Mouse (Mus musculus) kidney, postnatal 0 days (tissue): ENCODE measurements around the gene Rapgef1. TPM values are rescaled to one million over a fixed set of nuclear protein-coding genes. Genes with fewer than 3 reads are reported as not detected.

Source experiments
- ATAC-seq: fragments of 200-750 bp; cut with Nextera tagmentation; replicated peaks from 2 replicates; pipeline ENCODE4 v1.8.0; 2017; ENCODE audit warnings: low read depth, moderate number of reproducible peaks, moderate TSS enrichment, moderate library complexity; ENCODE audit not compliant: low FRiP score
- DNase-seq: peaks from one replicate; pipeline ENCODE4 v3.0.0-alpha.2; 2016; ENCODE audit warnings: low spot score
- H3K27ac ChIP-seq: fragments of 300-500 bp; sonication (generic); 2 replicates; pipeline ENCODE4 v1.5.1; 2014; ENCODE audit warnings: mild to moderate bottlenecking
- H3K27me3 ChIP-seq: fragments of 300-500 bp; sonication (generic); 2 replicates; pipeline ENCODE4 v1.6.1; 2014; ENCODE audit warnings: low read length, mixed read lengths; ENCODE audit not compliant: insufficient read depth
- H3K36me3 ChIP-seq: fragments of 300-500 bp; sonication (generic); 2 replicates; pipeline ENCODE4 v1.6.1; 2014; ENCODE audit warnings: low read length, mixed read lengths; ENCODE audit not compliant: insufficient read depth
- H3K4me1 ChIP-seq: fragments of 300-500 bp; sonication (generic); replicated peaks from 2 replicates; pipeline ENCODE4 v1.6.1; 2014; ENCODE audit warnings: antibody characterized with exemption, low read length, mixed read lengths; ENCODE audit not compliant: insufficient read depth
- H3K4me2 ChIP-seq: fragments of 300-500 bp; sonication (generic); 2 replicates; pipeline ENCODE4 v1.6.1; 2014; ENCODE audit warnings: mild to moderate bottlenecking, low read length, moderate library complexity, mixed read lengths
- H3K4me3 ChIP-seq: fragments of 300-500 bp; sonication (generic); replicated peaks from 2 replicates; pipeline ENCODE4 v1.5.1; 2014; ENCODE audit warnings: low read depth, low read length
- H3K9ac ChIP-seq: fragments of 300-500 bp; sonication (generic); 2 replicates; pipeline ENCODE4 v1.6.1; 2014; ENCODE audit warnings: low read depth, low read length
- H3K9me3 ChIP-seq: fragments of 300-500 bp; sonication (generic); replicated peaks from 2 replicates; pipeline ENCODE4 v1.6.1; 2016; ENCODE audit warnings: low read length, inconsistent platforms, mixed read lengths
- CTCF ChIP-seq: IDR thresholded peaks from 2 replicates; pipeline ENCODE4 v1.5.1; 2016; ENCODE audit warnings: antibody characterized with exemption, low read depth, mild to moderate bottlenecking, moderate library complexity
- WGBS: fragments of 180-500 bp; shearing (Covaris S2); extraction: QIAGEN DNeasy Blood & Tissue Kit; methylation state at CpG from one replicate; pipeline ENCODE4 v1.1.7; 2014; 5-methylcytosine and 5-hydroxymethylcytosine counted together
- polyA plus RNA-seq: library from polyadenylated mRNA; unstranded; fragments of >200 nt; fragmentation: Nextera tagmentation; extraction: Ambion mirVana; gene quantifications from 2 replicates; pipeline ENCODE4 v1.2.1, GENCODE M21; 2015

Gene Rapgef1
- polyA plus RNA-seq, 1 experiment from 2014 or later = 12.0 TPM

DNA sequence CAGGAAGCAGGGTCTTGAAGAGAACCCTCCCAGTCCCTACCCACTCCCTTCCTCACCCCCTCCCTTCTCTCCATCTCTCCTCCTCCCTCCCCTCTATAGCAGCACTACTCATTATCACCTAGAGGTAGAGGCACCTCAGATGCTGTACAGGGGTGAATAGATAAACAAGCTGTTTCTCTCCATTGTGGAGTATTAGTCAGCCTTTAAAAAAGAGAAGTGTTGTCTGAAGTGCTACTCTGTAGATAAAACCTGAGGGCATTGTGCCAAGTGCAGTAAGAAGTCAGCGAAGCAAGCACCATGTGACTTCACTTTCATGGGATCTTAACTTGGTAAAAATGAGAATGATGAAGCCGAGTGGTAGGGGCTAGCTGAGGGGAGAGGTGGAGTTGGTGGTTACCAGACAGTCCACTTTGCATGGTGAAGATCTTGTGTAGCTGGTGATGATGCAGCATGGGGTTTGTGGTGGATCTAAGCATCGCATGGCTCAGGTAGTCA, 12.7 kb downstream of the Rapgef1 start:
- no peaks in the 10 kb centered on the region for H3K27me3 ChIP-seq
- TF ChIP-seq CTCF = no peak
- H3K4me2 ChIP-seq = no peak overlapping the region
- no peaks in the 10 kb centered on the region for H3K9me3 ChIP-seq
- H3K27ac ChIP-seq = no peak overlapping the region
- 69% methylated on average over 3 of the region's 3 CpGs for WGBS
- DNase-seq (no peak), ATAC-seq (no peak)
- H3K9ac ChIP-seq = no peak overlapping the region
- peaks cover 15% of the 10 kb centered on the region for H3K4me1 ChIP-seq
- H3K36me3 ChIP-seq = no peaks in the 10 kb centered on the region
- no peak overlapping the region for H3K4me3 ChIP-seq

DNA sequence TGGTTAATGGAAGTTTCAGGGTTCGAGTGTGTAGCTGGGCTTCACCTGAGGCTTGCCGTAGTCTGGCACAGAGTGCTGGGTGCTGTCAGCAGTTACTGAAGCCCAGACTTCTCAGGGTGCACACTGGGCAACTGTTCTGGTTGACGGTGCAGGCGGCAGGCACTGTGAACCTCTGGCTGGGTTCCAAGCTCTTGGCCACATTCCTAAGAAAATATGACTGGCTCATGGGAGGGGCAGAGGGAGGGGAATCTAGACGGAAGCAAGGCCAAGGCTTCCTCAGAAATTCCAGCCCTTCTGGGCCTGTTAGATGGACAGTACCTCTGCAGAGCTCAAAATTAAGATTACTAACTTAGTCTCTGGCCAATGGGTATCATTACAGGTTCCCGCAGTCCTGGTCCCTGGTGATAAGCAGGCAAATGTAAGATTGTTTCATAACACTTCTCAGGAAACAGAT, 13.6 kb downstream of the Rapgef1 start:
- peaks cover 15% of the 10 kb centered on the region for H3K4me1 ChIP-seq
- no peak for TF ChIP-seq CTCF
- no peaks in the 10 kb centered on the region for H3K27me3 ChIP-seq
- H3K4me2 ChIP-seq = peak overlapping the region; percentile 2; the same call in 1 of the 2 replicates
- H3K9ac ChIP-seq = no peak overlapping the region
- 17% methylated on average over 6 of the region's 6 CpGs for WGBS
- H3K27ac ChIP-seq = peak overlapping the region; percentile 68
- no peaks in the 10 kb centered on the region for H3K9me3 ChIP-seq
- H3K36me3 ChIP-seq = no peaks in the 10 kb centered on the region
- no peak overlapping the region for H3K4me3 ChIP-seq
- ATAC-seq (peak; percentile 93), DNase-seq (peak; percentile 86)

DNA sequence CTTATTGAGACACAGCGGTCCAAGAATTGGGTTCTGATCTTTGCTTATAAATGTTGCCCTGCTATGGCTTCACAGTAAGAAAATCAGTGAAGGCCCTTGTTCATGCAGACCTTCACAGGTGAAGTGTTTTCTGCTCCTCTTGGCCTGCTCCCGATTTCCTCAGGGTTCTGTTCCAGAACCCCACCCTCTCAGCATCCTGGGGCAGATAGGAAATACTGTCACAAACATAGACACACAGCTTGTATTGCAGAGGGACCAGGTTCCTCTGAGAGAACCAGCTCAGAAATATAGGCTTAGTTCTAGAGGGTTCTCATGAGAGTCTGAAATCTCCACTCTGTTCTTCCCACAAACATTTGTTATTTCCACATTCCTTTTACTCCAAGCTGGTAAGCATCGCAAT, 14.3 kb downstream of the Rapgef1 start:
- no peak overlapping the region for H3K4me2 ChIP-seq
- H3K36me3 ChIP-seq = no peaks in the 10 kb centered on the region
- WGBS = 85% methylated on average over 3 of the region's 3 CpGs
- H3K27ac ChIP-seq = peak overlapping the region; percentile 68
- H3K4me3 ChIP-seq = no peak overlapping the region
- no peak for ATAC-seq
- H3K9ac ChIP-seq = no peak overlapping the region
- DNase-seq = no peak
- no peaks in the 10 kb centered on the region for H3K9me3 ChIP-seq
- no peak for TF ChIP-seq CTCF
- no peaks in the 10 kb centered on the region for H3K27me3 ChIP-seq
- H3K4me1 ChIP-seq = peaks cover 15% of the 10 kb centered on the region

DNA sequence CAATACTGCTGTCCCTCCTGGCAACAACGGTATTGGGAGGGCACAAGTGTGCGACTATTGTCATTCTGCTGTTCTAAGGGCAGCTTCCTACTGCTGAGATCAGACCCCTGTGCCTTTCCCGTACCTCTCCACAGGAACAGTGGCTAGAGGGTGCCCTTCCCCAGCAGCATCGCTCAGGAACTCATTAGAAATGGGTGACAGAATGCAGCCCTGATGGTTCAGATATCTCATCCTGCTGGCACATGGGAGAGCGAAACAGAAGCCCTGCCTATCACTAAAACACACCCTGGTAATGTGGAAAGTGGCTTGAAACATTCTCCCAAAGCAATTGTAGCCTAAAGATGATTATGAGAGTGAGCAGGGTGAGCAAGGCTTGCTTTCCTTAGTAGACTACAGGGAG, 15.0 kb downstream of the Rapgef1 start:
- Histone ChIP-seq H3K27ac (no peak overlapping the region), H3K4me2 (no peak overlapping the region), H3K36me3 (no peaks in the 10 kb centered on the region), H3K4me1 (peaks cover 19% of the 10 kb centered on the region), H3K9me3 (no peaks in the 10 kb centered on the region), H3K4me3 (no peak overlapping the region), H3K9ac (0 out of 2 replicates have a peak overlapping the region, but pooled peaks have one; percentile 35), H3K27me3 (no peaks in the 10 kb centered on the region)
- WGBS = 72% methylated on average over 5 of the region's 5 CpGs
- no peak for ATAC-seq
- TF ChIP-seq CTCF = no peak
- DNase-seq = no peak

DNA sequence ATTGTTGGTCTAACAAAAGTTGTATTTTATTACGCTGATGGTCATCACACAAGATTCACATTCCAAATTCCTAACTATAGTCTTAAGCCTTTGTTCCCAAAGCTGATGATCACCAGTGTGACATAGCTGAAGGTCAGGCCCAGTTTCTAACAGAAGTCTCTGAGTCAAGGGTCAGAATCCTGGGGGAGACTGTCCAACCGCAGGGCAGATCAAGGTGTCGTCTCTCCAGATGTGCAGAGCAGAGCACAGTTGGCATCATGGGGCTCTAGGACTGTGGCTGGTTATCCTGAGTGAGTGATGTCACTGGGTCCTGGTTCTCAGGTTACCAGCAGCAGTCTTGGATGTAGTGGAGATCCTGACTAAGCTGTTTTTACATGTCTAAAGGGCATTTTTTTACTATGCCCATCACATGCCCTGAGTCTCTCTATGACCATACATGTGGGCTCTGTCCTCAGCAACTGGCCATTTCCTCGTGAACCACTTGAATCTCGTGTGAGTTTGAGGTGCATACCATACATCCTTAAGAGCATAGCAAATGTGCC, 16.5 kb downstream of the Rapgef1 start:
- 66% methylated on average over 5 of the region's 5 CpGs for WGBS
- Histone ChIP-seq H3K36me3 (no peaks in the 10 kb centered on the region), H3K27me3 (no peaks in the 10 kb centered on the region), H3K4me3 (no peak overlapping the region), H3K27ac (no peak overlapping the region), H3K9ac (no peak overlapping the region), H3K4me2 (no peak overlapping the region), H3K4me1 (peaks cover 19% of the 10 kb centered on the region), H3K9me3 (no peaks in the 10 kb centered on the region)
- no peak for TF ChIP-seq CTCF
- no peak for DNase-seq
- ATAC-seq = no peak

DNA sequence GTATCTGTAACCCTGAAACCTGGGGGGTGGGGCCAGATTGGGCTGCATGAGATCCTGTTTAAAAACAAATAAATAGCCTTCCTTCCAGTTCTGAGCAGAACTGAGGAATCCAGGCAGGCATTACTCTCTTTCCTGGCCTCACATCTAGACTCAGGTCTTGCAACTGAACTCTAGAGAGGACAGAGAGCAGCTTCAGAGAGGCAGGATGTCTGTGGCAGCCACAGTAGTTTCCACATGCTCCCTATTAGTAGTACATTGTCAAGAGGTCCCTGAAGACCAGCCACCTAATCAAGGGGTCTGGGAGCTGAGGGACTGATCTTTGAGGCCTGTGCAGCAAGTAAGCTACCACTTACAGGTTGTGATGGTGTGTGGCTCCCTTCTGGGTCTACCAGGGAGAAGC, 18.0 kb downstream of the Rapgef1 start:
- DNase-seq (no peak), ATAC-seq (no peak)
- no peak overlapping the region for H3K4me3 ChIP-seq
- peaks cover 19% of the 10 kb centered on the region for H3K4me1 ChIP-seq
- H3K4me2 ChIP-seq = no peak overlapping the region
- TF ChIP-seq CTCF = no peak
- no peaks in the 10 kb centered on the region for H3K36me3 ChIP-seq
- H3K9ac ChIP-seq = no peak overlapping the region
- no peak overlapping the region for H3K27ac ChIP-seq
- no peaks in the 10 kb centered on the region for H3K9me3 ChIP-seq
- H3K27me3 ChIP-seq = no peaks in the 10 kb centered on the region

DNA sequence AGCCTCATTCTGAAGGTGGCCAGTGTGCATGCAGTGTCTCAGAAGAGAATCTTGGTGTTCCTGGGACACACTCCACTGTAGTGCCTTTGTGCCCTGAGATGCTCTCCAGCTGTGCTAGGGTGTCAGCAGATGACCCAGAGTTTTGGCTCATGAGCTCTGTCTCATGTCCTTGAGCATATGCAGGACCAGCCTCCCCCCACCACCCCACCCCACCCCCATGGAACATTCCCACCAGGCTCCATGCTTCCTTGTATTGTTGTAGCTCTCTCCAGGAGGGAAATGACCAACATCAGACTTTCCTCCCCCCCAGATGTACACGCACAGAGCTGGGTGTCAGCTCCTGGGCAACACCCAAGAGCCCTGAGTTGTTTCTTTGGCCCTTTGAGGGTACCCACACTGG, 19.9 kb downstream of the Rapgef1 start:
- Histone ChIP-seq H3K27ac (peak overlapping the region; percentile 77; the same call in 1 of the 2 replicates), H3K9ac (no peak overlapping the region), H3K4me2 (no peak overlapping the region), H3K27me3 (no peaks in the 10 kb centered on the region), H3K4me1 (0 out of 2 replicates have a peak, but pooled peaks cover 4% of the 10 kb centered on the region), H3K9me3 (no peaks in the 10 kb centered on the region), H3K36me3 (no peaks in the 10 kb centered on the region), H3K4me3 (no peak overlapping the region)
- ATAC-seq (no peak), DNase-seq (peak; percentile 46)
- WGBS = 63% methylated on average over 1 of the region's 1 CpGs
- TF ChIP-seq CTCF = no peak
